Mouse (Mus musculus): ENCODE measurements around the gene Anapc10. TPM values are rescaled to one million over a fixed set of nuclear protein-coding genes. Genes with fewer than 3 reads are reported as not detected.

The Anapc10 gene
- polyA plus RNA-seq (2014; fragmentation: Illumina TruSeq; extraction: RNeasy Lipid Tissue Mini Kit (QIAGEN cat#74804); ENCODE audit: low read depth, low replicate concordance) = 50.5 TPM

GRCm38 (mm10) chr8:79711064-79711961 lies at the start of gene Anapc10, which contains the start of gene Abce1:
Anapc10 (plus strand) TSS chr8:79711820.
Abce1 (minus strand) TSS chr8:79711740.

Other genes starting within 250 kb of the Anapc10 start
- gene Otud4, start 72.2 kb upstream of the Anapc10 start, polyA plus RNA-seq (2014; fragmentation: Illumina TruSeq; extraction: RNeasy Lipid Tissue Mini Kit (QIAGEN cat#74804); ENCODE audit: low read depth, low replicate concordance) = 111 TPM
- 177 TPM for gene Abce1, start 80 bp upstream of the Anapc10 start, polyA plus RNA-seq (2014; fragmentation: Illumina TruSeq; extraction: RNeasy Lipid Tissue Mini Kit (QIAGEN cat#74804); ENCODE audit: low read depth, low replicate concordance)